Mouse (Mus musculus) layer of hippocampus, postnatal 25 days (tissue): Measurements from ENCODE around the gene Afdn. TPM values are rescaled to one million over a fixed set of nuclear protein-coding genes. Genes with fewer than 3 reads are reported as not detected.
"Not testable (repeated sequence)": the region's sequence is repeated elsewhere in the genome, so short reads cannot be mapped to it uniquely, and the experiment has no call there.

Experiments
- DNase-seq, 2 experiments: peaks; one replicate each; pipeline ENCODE4 v3.0.0; 2022; ENCODE audit warnings: mixed read lengths in 2 of 2, low spot score in 1 of 2; ENCODE audit errors: extremely low spot score in 1 of 2
- total RNA-seq, 2 experiments: library from RNA; stranded (reverse); gene quantifications; 2 replicates each; pipeline ENCODE4 v1.2.3; 2021

Gene Afdn
- total RNA-seq, 2 experiments from 2014 or later = 91.7 to 115 TPM

DNA sequence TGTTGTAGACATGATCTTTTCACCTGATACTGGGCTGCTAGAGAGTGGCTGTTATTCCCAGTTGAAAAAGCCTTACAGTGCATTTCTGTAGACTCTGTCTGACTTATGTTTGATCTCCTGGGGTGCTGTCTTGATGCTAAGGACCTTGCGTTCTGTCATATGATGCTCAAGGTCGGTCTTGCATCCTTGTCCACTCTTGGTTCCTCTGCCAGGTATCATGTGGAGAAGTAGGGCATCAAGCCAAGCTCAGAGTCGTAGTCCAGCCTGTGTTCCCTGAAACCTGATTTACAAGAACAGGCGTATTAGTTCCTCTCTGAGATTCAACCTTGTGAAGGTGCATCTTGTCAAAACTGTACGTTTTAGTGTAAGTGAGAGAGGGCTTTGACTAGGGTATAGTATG is 105.0 kb downstream of the Afdn start:
- no peak for DNase-seq

DNA sequence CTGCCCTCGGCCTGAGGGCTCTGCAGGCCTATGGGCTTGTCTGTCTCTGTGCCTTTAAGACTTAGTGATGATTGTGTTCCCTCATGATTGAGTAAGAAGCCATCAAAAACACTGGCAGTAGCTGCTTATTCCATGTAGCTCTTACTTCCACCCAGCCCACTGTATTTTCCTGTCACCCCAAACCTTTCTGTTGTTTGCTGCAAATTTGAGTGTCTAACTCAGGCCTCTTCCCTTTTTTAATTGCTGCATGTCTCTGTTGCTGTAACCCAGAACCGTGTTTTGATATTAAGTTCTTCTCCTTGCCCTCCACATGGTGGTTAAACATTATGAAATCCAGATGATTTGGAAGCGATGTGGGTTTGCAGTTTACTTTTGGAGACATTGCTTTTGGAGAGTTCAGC is 106.6 kb downstream of the Afdn start:
- DNase-seq = no peak

DNA sequence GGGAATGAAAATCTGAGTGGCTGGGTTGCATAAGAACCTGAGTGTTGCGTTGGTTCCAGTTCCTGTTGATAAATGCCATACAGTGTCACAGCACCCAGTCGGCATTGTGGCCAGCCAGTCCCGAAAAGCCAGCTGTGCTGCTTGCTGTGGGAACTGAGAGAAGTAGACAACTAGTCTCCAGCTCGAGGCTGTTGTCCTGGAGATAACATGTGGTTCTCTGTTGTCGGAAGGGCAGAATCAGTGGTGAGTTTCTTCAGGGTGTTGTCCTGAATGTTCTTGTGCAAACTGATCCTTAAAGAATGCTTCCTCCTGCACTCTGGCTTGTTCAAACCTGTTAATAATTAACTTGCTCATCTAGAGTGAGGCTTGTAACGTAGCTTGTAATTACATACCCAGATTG is 107.1 kb downstream of the Afdn start:
- DNase-seq = no peak

- DNase-seq = no peak
Measured at GRCm38 (mm10) chr17:13870236-13870635, 109.9 kb downstream of the Afdn start.

GRCm38 (mm10) chr17:13874245-13874644 is 113.9 kb downstream of the Afdn start:
- no peak for DNase-seq

- DNase-seq = no peak
Measured at GRCm38 (mm10) chr17:13877460-13877859, 117.1 kb downstream of the Afdn start.

DNA sequence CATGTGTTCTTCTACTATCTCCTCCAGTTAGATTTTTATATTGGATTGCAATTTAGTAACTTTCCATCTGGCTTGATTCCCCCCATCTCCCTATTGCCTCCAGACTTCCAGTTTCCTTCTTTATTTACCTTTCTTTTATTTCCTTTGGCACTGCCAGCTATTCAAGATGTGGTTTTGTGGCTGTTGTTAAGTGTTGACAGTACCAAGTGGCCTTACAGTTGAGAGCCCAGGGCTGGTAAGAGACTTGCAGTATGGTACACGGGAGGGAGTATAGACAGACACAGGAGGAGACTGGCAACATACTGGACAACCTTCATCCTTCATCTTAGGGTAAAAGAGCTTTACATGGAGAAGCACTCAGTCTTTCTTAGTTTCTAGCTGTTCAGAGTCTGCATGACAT is 119.4 kb downstream of the Afdn start:
- DNase-seq = no peak

- DNase-seq = no peak
Measured at GRCm38 (mm10) chr17:13883540-13883939, 123.2 kb downstream of the Afdn start.

- DNase-seq = no peak
Measured at GRCm38 (mm10) chr17:13889818-13890434, 129.6 kb downstream of the Afdn start.

DNA sequence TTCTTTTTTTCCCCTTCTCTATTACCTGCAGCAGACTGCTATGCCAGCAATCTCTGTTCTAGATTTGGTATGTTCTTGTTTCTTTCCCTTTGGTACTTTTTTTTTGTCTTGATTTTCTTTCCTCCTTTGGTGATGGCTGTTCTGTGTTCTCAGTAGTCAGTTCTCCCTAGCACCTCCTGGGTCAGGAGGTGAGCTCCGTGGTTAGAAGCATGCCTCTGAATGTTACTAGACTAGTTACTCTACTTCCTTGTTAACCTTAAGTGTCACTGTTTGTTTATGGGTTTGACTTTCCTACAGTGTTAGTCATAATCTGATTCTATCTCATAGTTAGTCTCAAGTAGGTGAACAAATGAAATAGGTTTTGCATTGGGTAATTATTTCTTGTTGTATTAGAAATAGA is 130.6 kb downstream of the Afdn start:
- no peak for DNase-seq

DNA sequence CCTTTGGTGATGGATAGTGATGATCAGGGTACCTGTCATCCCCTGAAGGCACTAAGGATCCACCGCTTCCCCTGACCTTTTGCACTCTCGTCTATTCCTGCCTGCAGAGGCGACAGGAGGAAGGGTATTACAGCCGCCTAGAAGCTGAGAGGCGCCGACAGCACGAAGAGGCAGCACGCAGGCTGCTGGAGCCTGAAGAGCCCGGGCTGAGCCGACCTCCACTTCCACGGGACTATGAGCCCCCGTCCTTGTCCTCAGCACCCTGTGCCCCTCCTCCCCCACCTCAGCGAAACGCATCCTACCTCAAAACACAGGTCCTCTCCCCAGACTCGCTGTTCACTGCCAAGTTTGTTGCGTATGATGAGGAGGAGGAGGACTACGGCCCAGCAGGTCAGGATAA is 138.5 kb downstream of the Afdn start:
- DNase-seq = no peak

DNA sequence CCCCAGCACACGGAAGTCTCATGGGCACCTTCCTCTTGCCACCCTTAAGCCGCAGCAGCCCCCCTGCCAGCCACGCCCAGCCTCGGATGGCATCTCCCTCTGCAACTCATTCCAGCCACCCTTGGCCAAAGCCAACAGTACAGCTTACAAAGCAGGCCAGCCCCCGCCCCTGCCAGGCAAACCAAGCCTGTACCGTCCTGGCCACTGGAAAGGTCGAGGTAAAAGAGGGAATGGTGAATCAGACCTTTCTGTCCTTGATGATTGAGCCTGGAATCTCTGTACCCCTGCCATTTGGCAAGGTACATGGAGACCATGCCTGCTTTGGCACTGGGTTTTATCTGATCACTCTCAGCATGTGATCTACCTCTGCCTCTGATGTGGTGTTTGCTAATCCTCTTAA is 138.9 kb downstream of the Afdn start:
- no peak for DNase-seq

DNA sequence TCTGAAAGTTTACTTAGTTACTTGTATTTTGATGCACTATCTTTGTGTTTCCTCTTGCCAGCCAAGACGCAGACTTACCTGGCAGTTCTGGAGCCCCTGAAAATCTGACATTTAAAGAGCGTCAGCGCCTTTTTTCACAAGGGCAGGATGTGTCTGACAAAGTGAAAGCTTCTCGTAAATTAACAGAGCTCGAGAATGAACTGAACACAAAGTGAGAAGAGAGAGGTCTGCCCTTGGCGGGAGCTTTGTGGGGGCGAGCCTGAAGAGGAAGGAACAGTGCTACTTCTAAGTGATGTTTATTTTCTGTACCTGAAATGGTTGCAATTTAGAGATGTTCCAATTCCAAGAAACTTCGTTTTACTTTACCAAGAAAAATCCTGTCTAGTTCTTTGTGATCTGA is 143.5 kb downstream of the Afdn start:
- DNase-seq = no peak

DNA sequence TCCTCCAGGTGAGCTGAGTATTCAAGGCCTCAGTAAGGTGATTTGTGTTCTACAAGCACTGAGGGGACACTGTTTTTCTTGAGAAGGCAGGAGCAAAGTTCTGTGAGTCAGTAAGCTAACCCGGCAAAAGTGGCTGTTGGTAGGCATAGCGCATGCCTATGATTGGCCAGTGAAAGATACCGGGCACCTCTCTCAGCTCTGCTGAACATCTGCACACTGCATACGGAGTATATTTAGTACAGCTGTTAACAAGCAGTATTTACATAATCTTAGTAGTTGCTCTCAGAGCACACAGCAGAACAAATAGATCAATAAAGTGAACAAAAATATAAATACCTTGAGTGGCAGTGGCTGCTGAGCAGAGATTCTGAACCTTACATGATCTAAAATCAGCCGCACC is 146.7 kb downstream of the Afdn start:
- DNase-seq = no peak

- DNase-seq = no peak
Measured at GRCm38 (mm10) chr17:13907681-13908080, 147.3 kb downstream of the Afdn start.

GRCm38 (mm10) chr17:13913951-13914350 is 153.6 kb downstream of the Afdn start:
- DNase-seq = no peak

- DNase-seq = no peak
Measured at GRCm38 (mm10) chr17:13914531-13914930, 154.2 kb downstream of the Afdn start.

DNA sequence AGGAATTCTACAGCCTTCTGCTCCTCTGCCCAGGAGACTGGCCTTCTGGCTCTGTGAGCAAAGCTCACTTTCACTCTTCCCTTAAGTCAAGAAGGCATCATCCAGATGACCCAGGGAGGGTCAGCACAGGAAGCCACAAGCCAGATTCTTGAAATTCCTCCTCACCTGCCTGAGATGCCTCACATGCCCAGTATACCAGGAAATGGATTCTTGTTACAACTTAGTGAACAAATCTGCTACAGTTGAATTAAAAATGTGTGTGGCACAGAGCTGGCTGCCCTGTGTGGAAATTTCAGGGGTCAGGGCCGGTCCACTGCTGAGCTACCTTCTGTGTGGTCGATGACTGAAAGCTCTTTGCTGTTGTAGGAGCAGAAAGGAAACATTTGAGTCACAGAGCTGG is 160.4 kb downstream of the Afdn start:
- no peak for DNase-seq

DNA sequence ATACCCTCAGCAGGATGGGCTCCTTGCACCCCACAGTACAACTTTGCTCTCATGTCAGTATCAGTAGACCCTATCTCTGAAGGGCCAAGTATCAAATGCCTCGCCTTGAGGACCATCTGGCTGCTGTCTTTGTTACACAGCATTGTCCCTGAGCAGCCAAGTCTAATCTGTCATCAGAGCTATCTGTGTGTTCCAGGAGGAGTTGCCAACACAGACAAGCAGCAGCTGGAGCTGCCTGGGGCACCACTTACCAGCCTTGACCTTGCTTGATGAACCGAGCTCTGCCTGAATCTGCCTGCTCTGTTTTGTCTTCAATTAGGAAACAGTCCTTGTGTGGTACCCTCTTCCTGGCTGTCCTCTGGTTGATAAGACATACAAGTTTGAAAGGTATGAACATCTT is 163.1 kb downstream of the Afdn start:
- DNase-seq = no peak

GRCm38 (mm10) chr17:13924588-13924987 is 164.2 kb downstream of the Afdn start:
- DNase-seq = no peak

DNA sequence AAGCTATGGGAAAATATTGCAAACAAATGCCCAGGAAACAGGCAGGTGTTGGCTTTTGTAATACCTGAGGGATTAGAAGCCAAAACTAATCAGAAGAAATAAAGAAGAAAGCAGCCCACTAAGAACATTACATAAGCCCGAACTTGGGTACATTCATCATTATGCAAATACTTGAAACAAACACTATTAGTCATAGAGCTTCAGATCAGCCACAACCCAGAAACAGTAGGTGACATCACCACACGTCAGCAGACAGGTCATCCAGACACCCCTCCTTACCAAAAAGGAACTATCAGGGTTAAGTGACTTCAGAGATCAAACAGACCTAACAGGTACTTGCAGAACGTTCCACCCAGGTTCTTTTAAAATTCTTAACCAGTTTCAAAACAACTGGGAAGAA is 165.6 kb downstream of the Afdn start:
- DNase-seq = no peak

DNA sequence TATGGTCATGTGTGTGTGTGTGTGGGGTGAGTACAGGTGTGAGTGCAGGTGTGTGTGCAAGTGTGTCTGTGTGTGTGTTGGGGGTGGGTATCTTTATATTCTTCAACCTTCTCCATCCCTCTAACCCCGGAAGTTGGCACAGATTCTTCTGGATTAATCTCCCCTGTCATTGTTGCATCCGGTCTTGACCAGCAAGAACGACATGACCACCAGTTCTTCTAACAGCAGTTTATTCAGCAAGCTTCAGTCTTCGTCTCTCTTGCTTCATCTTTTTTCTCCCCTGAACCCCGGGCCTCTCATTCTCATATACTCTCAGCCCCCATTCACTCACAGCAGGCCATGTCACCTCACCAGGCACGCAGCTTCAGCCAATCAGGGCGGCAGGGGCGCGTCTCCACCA is 170.1 kb downstream of the Afdn start:
- no peak for DNase-seq

DNA sequence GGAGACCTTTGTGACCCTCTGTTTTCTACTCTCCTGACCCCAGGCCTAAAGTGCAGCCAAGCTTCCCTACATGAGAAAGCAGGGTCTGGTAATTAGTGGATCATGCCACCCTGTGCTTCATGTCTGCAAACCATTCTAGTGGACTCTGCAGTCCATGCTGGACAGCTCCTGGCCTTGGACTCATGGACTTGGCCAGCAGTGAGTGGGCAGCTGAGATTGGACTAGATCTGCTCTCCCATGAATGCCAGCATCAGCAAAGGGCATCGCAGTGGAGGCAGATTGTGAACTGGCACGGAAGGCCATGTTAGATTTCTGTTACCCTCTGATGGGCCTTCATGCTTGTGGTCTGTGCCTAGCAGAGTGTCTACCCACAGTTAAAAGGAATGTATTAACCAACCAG is 175.0 kb downstream of the Afdn start:
- DNase-seq = not testable (repeated sequence)
